ENCODE assay signal across 9 mouse cellular contexts in the genomic region with DNA sequence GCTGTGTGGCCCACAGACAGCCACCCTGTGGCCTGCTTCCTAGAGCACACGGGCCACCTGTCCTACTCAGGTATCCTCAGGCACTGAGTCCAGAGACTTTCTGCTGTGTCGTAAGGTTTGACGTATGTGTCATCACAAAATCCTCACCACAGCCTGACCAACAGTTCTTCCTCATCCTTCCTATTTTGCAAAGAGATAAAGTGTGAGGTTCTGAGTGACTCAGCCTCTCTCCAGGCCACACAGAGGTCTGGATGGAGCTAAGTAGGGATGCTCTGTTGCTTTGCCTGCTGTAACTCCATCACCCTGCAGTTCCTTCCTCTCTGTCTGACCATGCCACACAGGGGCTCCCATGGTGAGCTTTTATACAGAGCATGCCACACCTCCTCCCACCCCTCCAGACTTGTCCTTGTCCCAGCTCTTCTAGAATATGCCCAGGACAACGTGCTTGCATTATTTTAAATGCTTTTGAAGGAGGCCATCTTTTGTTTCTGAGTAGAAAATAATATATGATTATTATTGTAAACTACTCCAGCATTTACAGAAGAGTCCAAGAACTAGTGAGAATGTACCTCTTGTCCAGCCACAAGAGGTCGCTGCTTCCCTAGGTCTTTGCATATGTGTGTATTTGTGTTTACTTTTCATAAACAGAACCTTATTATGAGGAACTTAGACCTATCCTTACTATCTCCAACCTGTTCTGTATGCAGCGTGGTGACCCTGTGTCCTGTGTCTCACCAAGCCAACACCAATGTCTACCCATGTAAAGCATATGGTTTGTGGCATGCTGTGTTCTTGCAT. TPM values are rescaled to one million over a fixed set of nuclear protein-coding genes. Genes with fewer than 3 reads are reported as not detected.
DNase-seq lines count a peak whose midpoint lies in the region; ATAC-seq lines count a peak whose summit lies in the region.
"Had no signal": no experiment of that assay in that cellular context is flagged by ENCODE, and none has a peak within 500 bp of the region (broad histone marks: within the 10 kb centered on the region; RNA-seq: fewer than 3 reads in every experiment).

No protein-coding gene starts in this region.

- H3K27ac ChIP-seq in liver, embryonic 12.5 days, result no peak overlapping the region
- H3K27ac ChIP-seq: lung, embryonic 15.5 days had no signal

- H3K27me3 ChIP-seq in liver, embryonic 12.5 days (replicated peaks), result no peaks in the 10 kb centered on the region
- H3K27me3 ChIP-seq: lung, embryonic 15.5 days had no signal

- peaks cover 14% of the 10 kb centered on the region for H3K4me1 ChIP-seq in liver, embryonic 12.5 days
- H3K4me1 ChIP-seq: lung, embryonic 15.5 days had no signal

- no peak overlapping the region for H3K4me2 ChIP-seq in liver, embryonic 12.5 days
- H3K4me2 ChIP-seq: lung, embryonic 15.5 days had no signal

- DNase-seq in cerebellum, postnatal 10 days, result peak; percentile 59 to 60
- DNase-seq in cerebellum, postnatal 4 days (ENCODE audit: low spot score in 2 of 2), result no peak
- peak; percentile 53 for DNase-seq in liver
- DNase-seq in R1 (ENCODE audit: low read depth, low spot score), result peak; percentile 27
- no peak for DNase-seq in urinary bladder, postnatal 14 days (ENCODE audit: low spot score)
- DNase-seq in right cerebral cortex, postnatal 36 days (ENCODE audit: low spot score in 2 of 2), result no peak

- WGBS in liver, embryonic 12.5 days (ENCODE audit: insufficient replicate concordance), result 36% methylated on average over 6 of the region's 6 CpGs

- no peak overlapping the region for H3K9ac ChIP-seq in liver, embryonic 12.5 days
- H3K9ac ChIP-seq: lung, embryonic 15.5 days had no signal

- no peak for ATAC-seq in liver, embryonic 12.5 days
- peak; percentile 92 for ATAC-seq in megakaryocyte, adult 5-6 weeks (ENCODE audit: poor library complexity, severe bottlenecking)

- H3K4me3 ChIP-seq in liver, embryonic 12.5 days, result no peak overlapping the region
- H3K4me3 ChIP-seq: lung, embryonic 15.5 days had no signal

- no peaks in the 10 kb centered on the region for H3K9me3 ChIP-seq in liver, embryonic 12.5 days (replicated peaks)
- H3K9me3 ChIP-seq: lung, embryonic 15.5 days had no signal

- no peaks in the 10 kb centered on the region for H3K36me3 ChIP-seq in liver, embryonic 12.5 days
- H3K36me3 ChIP-seq: lung, embryonic 15.5 days had no signal

RNA-seq across cellular contexts. Expression of a gene that starts 43.3 kb away (rescaled TPM):
- polyA plus RNA-seq in liver, embryonic 12.5 days (2016; fragmentation: Nextera tagmentation; extraction: Ambion mirVana), result 3.9 and 4.0 TPM in 2 replicates
- 53.8 and 58.6 TPM in 2 replicates for total RNA-seq in megakaryocyte, adult 5-6 weeks (2015)
- total RNA-seq in megakaryocyte, adult 5-6 weeks (2017), result 55.0 and 61.5 TPM in 2 replicates

Comparison
In these comparisons a context has a peak if more than half of its experiments do, and no peak if none do; other contexts are left out.
1. DNase-seq: peak in cerebellum, postnatal 10 days (2 of 2), liver (single experiment) and R1 (single experiment); none in cerebellum, postnatal 4 days (0 of 2), urinary bladder, postnatal 14 days (single experiment) and right cerebral cortex, postnatal 36 days (0 of 2).